Comparison of ENCODE assay signal across 18 mouse cellular contexts in genomic region chr11:6130578-6130977, GRCm38 (mm10).
DNase-seq lines count a peak whose midpoint lies in the region; ATAC-seq lines count a peak whose summit lies in the region.
"Had no signal": no experiment of that assay in that cellular context is flagged by ENCODE, and none has a peak within 500 bp of the region (broad histone marks: within the 10 kb centered on the region; RNA-seq: fewer than 3 reads in every experiment).

No protein-coding gene starts in this region.

- no peak for ATAC-seq in forebrain, embryonic 13.5 days
- ATAC-seq: forebrain, embryonic 15.5 days; forebrain, postnatal 0 days had no signal

- 83% methylated on average over 1 of the region's 1 CpGs for WGBS in forebrain, embryonic 10.5 days
- 90% methylated on average over 1 of the region's 1 CpGs for WGBS in forebrain, embryonic 13.5 days

- no peak overlapping the region for H3K9ac ChIP-seq in forebrain, embryonic 13.5 days
- H3K9ac ChIP-seq: embryonic facial prominence, embryonic 12.5 days; forebrain, embryonic 12.5 days; forebrain, embryonic 15.5 days; forebrain, postnatal 0 days had no signal

- no peaks in the 10 kb centered on the region for H3K36me3 ChIP-seq in forebrain, embryonic 10.5 days (replicated peaks)
- no peaks in the 10 kb centered on the region for H3K36me3 ChIP-seq in forebrain, embryonic 13.5 days (ENCODE audit: poor library complexity, severe bottlenecking)
- H3K36me3 ChIP-seq: embryonic facial prominence, embryonic 12.5 days; forebrain, embryonic 12.5 days; forebrain, embryonic 15.5 days had no signal

- peak; percentile 38 for DNase-seq in adrenal gland, adult 2 months
- DNase-seq in adrenal gland, adult 8-10 months: no peak
- DNase-seq in 3T3-L1 (ENCODE audit: low read depth, low spot score): peak; percentile 72
- DNase-seq in NIH3T3 (ENCODE audit: low read depth): peak; percentile 75
- DNase-seq in forebrain, embryonic 10.5 days (ENCODE audit: extremely low spot score, low spot score): no peak
- DNase-seq: adrenal gland, postnatal 14 days; cerebellum, adult 11-12 months; cerebellum, adult 2 months; cerebellum, adult 9-10 months; cerebellum, postnatal 10 days; cerebellum, postnatal 25 days; forebrain, postnatal 0 days had no signal

- no peaks in the 10 kb centered on the region for H3K27me3 ChIP-seq in forebrain, embryonic 10.5 days (ENCODE audit: poor library complexity, severe bottlenecking)
- H3K27me3 ChIP-seq in forebrain, embryonic 13.5 days: no peaks in the 10 kb centered on the region
- H3K27me3 ChIP-seq: embryonic facial prominence, embryonic 12.5 days; forebrain, embryonic 12.5 days; forebrain, embryonic 15.5 days had no signal

- no peak overlapping the region for H3K4me2 ChIP-seq in forebrain, embryonic 13.5 days
- H3K4me2 ChIP-seq: embryonic facial prominence, embryonic 12.5 days; forebrain, embryonic 12.5 days; forebrain, embryonic 15.5 days had no signal

- H3K4me3 ChIP-seq in forebrain, embryonic 10.5 days: no peak overlapping the region
- no peak overlapping the region for H3K4me3 ChIP-seq in forebrain, embryonic 13.5 days
- H3K4me3 ChIP-seq: embryonic facial prominence, embryonic 10.5 days; embryonic facial prominence, embryonic 12.5 days; forebrain, embryonic 12.5 days; forebrain, embryonic 15.5 days had no signal

- H3K27ac ChIP-seq in forebrain, embryonic 10.5 days: no peak overlapping the region
- no peak overlapping the region for H3K27ac ChIP-seq in forebrain, embryonic 13.5 days
- H3K27ac ChIP-seq: embryonic facial prominence, embryonic 10.5 days; embryonic facial prominence, embryonic 12.5 days; forebrain, embryonic 12.5 days; forebrain, embryonic 15.5 days had no signal

- H3K9me3 ChIP-seq in forebrain, embryonic 10.5 days: no peaks in the 10 kb centered on the region
- no peaks in the 10 kb centered on the region for H3K9me3 ChIP-seq in forebrain, embryonic 13.5 days (replicated peaks)
- H3K9me3 ChIP-seq: embryonic facial prominence, embryonic 10.5 days; embryonic facial prominence, embryonic 12.5 days; forebrain, embryonic 12.5 days; forebrain, embryonic 15.5 days; G1E had no signal

- H3K4me1 ChIP-seq in forebrain, embryonic 10.5 days: no peaks in the 10 kb centered on the region
- no peaks in the 10 kb centered on the region for H3K4me1 ChIP-seq in forebrain, embryonic 13.5 days
- H3K4me1 ChIP-seq: embryonic facial prominence, embryonic 10.5 days; embryonic facial prominence, embryonic 12.5 days; forebrain, embryonic 12.5 days; forebrain, embryonic 15.5 days had no signal

Comparison
In these comparisons a context has a peak if more than half of its experiments do, and no peak if none do; other contexts are left out.
1. DNase-seq: peak in adrenal gland, adult 2 months (single experiment), 3T3-L1 (single experiment) and NIH3T3 (single experiment); none in adrenal gland, adult 8-10 months (single experiment) and forebrain, embryonic 10.5 days (single experiment).